Mouse (Mus musculus) layer of hippocampus, adult 9-10 months (tissue): ENCODE measurements around the gene Arl6ip5.
A peak's percentile ranks its signal among the peaks of the same experiment; 100 is the strongest.

Experiments
- DNase-seq: peaks from one replicate; pipeline ENCODE4 v3.0.0; 2022; ENCODE audit warnings: low spot score

Gene Arl6ip5

GRCm38 (mm10) chr6:97210191-97210961 is at the start of gene Arl6ip5:
Gene Arl6ip5, plus strand, starts transcription at chr6:97210689.
- DNase-seq, result peak; percentile 69

- DNase-seq, result no peak
Observed at GRCm38 (mm10) chr6:97175716-97176115, 34.8 kb upstream of the Arl6ip5 start.

GRCm38 (mm10) chr6:97178491-97179366 is 31.8 kb upstream of the Arl6ip5 start, which contains the start of gene Tmf1:
Gene Tmf1, minus strand, starts transcription at chr6:97179122.
- peak; percentile 91 for DNase-seq

GRCm38 (mm10) chr6:97179367-97179828 is 31.1 kb upstream of the Arl6ip5 start:
- DNase-seq, result no peak

GRCm38 (mm10) chr6:97200437-97200836 is 10.1 kb upstream of the Arl6ip5 start:
- no peak for DNase-seq

GRCm38 (mm10) chr6:97202477-97202876 is 8.0 kb upstream of the Arl6ip5 start:
- DNase-seq, result no peak

GRCm38 (mm10) chr6:97204252-97204869 is 6.1 kb upstream of the Arl6ip5 start:
- no peak for DNase-seq

GRCm38 (mm10) chr6:97204952-97205351 is 5.5 kb upstream of the Arl6ip5 start:
- DNase-seq, result no peak

GRCm38 (mm10) chr6:97205439-97205885 is 5.0 kb upstream of the Arl6ip5 start, which contains the start of gene Uba3:
Gene Uba3, minus strand, starts transcription at chr6:97205647.
- peak; percentile 90 for DNase-seq

GRCm38 (mm10) chr6:97207085-97207484 is 3.4 kb upstream of the Arl6ip5 start:
- DNase-seq, result no peak

- no peak for DNase-seq
Observed at GRCm38 (mm10) chr6:97208406-97208805, 2.1 kb upstream of the Arl6ip5 start.

- DNase-seq, result no peak
Observed at GRCm38 (mm10) chr6:97209201-97209600, 1.3 kb upstream of the Arl6ip5 start.

GRCm38 (mm10) chr6:97209751-97210150 is 738 bp upstream of the Arl6ip5 start:
- DNase-seq, result no peak

- no peak for DNase-seq
Observed at GRCm38 (mm10) chr6:97210962-97211601, 593 bp downstream of the Arl6ip5 start.

GRCm38 (mm10) chr6:97211981-97212380 is 1.5 kb downstream of the Arl6ip5 start:
- DNase-seq, result no peak

- no peak for DNase-seq
Observed at GRCm38 (mm10) chr6:97216154-97216821, 5.8 kb downstream of the Arl6ip5 start.

- DNase-seq, result no peak
Observed at GRCm38 (mm10) chr6:97220672-97221071, 10.2 kb downstream of the Arl6ip5 start.

GRCm38 (mm10) chr6:97221205-97222025 is 10.9 kb downstream of the Arl6ip5 start:
- DNase-seq, result no peak

- no peak for DNase-seq
Observed at GRCm38 (mm10) chr6:97222321-97222720, 11.8 kb downstream of the Arl6ip5 start.

GRCm38 (mm10) chr6:97222931-97223467 is 12.5 kb downstream of the Arl6ip5 start:
- no peak for DNase-seq
